Mouse (Mus musculus) cerebellum, postnatal 25 days (tissue): ENCODE measurements around the gene Pde4d.

Experiments used
- DNase-seq, 2 experiments: peaks; one replicate each; pipeline ENCODE4 v3.0.0; 2021; ENCODE audit warnings: mixed read lengths in 2 of 2

Pde4d gene

GRCm38 (mm10) chr13:109802201-109802600 lies 1352.5 kb downstream of the Pde4d start:
- DNase-seq = no peak

- DNase-seq = no peak
Observed at GRCm38 (mm10) chr13:109806193-109806966, 1356.6 kb downstream of the Pde4d start.

GRCm38 (mm10) chr13:109807036-109807435 lies 1357.3 kb downstream of the Pde4d start:
- no peak for DNase-seq

DNA sequence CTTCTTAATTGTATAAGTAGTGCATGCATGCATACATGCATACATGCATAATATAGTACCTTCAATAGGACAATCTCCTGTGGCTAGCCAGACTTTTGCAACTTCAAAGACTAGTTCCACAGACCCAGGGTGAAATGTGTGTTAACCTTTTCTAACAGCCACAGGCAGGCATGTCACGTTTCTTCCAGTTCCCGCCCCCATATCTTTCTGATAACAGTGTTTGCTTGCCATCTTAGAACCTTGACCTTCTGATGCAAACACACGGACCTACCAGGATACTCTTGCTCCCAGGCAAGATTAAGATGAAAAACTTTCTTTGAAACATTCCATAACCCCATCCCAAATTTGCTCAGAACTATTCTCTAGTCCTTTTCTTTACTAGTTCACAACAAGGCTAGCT lies 1357.7 kb downstream of the Pde4d start:
- no peak for DNase-seq

DNA sequence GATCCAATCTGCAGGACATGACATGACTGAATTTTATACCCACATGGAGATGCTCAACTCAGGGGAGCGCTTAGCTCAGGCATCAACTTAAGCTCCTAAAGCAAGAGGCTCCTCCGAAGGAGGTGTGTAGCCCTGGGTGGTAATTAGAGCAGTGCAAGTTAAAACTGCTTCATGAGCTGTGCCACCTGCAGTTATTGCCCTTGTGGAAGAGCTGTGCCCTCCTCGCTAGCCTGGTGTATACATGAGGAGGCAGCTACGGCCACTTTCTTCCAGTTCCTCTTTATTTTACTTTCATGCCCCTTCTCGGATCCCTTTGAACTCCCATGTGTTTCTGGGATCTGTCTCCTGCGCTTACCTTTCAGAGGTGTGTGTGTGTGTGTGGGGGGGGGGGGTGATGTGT lies 1358.3 kb downstream of the Pde4d start:
- DNase-seq = no peak

DNA sequence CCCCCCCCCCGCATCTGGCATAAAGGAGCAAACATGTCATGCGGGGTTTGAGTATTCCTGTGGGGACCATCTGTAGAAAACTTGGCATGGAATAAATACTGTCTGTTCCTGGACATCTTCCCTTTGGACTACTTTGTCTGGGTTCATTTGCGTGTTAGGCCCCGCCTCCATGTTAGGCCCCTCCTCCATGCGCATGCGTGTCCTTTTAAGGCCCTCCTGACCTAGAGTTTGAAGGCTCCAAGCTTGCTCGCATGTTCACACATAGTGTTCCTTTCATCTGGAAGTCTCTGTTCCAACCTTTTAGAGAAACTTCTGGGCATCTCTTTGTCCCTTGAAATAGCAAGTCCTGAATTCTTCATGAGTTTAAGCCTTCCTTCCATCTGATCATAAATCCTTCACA lies 1359.2 kb downstream of the Pde4d start:
- DNase-seq = no peak

DNA sequence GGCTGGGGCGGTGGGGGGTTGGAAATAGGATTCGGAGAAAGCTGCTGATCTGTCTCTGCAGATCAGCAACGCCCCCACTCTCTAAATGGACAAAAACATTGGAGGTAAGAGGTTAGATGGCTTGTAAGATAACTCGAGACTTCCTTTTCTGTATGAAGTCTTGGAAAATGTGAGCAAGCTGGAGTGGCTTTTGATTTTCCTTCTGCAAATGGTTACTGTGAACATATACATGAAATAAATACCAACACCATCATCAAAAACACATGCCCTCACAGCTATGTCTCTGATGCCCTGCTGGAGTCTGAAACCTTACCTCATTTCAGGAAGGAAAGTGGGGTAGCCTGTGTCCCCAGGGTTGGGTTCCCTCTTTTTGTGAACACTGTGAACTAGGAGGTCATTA lies 1359.9 kb downstream of the Pde4d start:
- no peak for DNase-seq

GRCm38 (mm10) chr13:109813924-109814323 lies 1364.2 kb downstream of the Pde4d start:
- no peak for DNase-seq

DNA sequence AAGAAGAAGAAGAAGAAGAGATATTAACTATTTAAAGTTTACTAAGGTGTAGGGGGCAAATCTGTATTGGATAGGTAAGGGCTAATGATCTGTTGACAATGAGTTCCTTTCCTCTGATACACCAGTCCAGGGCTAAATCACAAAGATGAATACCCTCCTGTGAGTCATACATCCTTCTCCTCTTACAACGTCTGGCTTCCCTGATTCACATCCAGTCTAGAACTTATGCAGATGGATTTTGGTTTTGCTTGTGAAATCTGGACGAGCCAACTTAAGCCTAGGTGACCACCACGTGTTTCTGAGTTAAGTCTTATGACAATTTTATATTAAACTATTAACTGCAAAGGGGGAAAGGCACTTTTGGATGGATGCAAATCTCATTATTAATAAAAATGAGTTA lies 1369.3 kb downstream of the Pde4d start:
- DNase-seq = no peak

DNA sequence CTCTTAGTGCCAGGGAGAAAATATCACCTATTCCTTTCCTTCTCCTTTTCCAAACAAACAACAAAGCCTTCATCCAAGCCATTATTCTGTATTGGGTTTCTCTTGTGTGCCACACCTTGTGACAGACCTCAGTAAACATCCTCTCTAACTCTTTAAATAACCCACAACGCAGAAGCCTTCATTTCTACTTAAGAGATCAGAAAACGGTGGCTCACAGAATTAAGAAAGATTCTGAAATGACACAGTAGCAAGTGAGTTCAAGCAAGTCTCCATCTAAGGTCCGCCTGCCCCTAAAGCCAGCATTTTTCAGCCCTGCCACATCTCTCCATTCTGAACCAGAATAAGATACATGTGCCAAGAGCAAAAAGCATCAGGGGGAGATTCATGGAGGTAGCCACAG lies 1370.4 kb downstream of the Pde4d start:
- DNase-seq = no peak

GRCm38 (mm10) chr13:109820866-109821265 lies 1371.1 kb downstream of the Pde4d start:
- DNase-seq = no peak

DNA sequence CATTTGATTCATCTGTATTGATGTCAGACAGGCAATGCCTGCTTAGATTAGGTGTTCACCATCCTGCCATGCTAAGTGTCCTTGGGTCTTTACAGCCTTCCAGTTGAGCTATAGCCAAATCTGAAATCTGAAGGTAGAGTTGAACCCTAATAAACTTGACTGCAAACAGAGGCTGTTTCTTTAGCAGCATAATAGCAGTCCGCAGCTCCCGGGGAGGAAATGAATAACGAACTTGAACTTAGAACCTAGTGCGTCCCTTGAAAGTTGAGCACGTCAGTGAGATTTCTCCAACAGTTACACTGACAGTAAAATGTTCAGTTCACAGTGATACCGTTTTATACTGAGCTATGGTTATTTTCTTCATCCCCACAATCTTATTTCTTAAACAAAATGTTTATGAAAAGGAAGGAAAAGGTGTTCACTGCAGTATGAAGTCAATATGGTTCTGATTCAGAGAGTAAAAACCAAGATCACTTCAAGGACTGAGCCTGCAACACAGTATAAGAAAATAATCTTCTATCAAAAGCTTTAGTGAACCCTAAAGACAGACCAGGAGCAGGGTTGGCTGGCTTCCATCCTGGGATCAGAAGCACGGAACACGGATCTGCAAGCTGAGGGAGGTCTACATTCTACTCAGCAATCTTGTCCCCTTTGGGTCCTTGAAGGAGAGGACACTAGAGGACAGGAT lies 1372.1 kb downstream of the Pde4d start:
- no peak for DNase-seq

DNA sequence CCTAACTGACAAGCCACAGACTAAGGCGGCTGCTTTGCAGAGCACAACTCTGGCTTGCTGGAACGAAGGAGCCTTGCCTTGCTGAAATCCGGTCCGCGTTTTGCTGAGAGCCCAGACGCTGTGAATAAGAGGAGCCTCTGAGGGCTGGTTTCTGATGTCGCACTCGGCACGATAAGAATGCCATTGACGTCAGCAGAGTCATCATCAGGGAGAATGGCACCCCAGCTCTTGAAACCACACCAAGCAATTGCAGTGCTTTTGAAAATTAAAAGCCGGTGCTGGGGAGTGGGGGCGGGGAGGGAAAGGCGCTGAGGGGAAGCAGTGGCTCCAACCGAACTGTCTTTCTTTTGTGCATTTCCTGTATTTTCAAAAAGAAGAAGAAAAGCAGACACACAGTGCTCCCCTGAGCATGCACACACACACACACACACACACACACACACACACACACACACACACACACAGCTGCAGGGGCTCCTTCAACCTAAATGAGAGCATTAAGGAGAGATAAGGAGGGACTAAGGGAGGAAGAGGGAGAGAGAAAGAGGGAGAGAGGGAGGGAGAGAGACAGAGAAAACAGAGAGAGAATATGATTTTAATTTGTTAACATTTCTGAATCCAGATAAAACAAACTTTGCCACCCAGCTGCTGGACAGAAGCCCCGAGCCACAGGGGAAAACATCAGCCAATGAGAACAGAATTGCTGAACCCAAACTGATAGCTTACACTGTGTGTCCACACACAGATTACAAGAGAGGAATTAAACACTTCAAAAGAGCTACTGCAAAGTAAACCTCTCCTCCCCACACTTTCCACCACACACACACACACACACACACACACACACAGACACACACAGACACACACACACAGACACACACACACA lies 1372.9 kb downstream of the Pde4d start:
- peak; percentile 93 to 95 for DNase-seq

GRCm38 (mm10) chr13:109823307-109824031 lies 1373.7 kb downstream of the Pde4d start:
- peak; percentile 59 to 64 for DNase-seq

GRCm38 (mm10) chr13:109825891-109826290 lies 1376.1 kb downstream of the Pde4d start:
- DNase-seq = no peak

- no peak for DNase-seq
Observed at GRCm38 (mm10) chr13:109827341-109827740, 1377.6 kb downstream of the Pde4d start.

- no peak for DNase-seq
Observed at GRCm38 (mm10) chr13:109827909-109828308, 1378.2 kb downstream of the Pde4d start.

- no peak for DNase-seq
Observed at GRCm38 (mm10) chr13:109829444-109829843, 1379.7 kb downstream of the Pde4d start.

DNA sequence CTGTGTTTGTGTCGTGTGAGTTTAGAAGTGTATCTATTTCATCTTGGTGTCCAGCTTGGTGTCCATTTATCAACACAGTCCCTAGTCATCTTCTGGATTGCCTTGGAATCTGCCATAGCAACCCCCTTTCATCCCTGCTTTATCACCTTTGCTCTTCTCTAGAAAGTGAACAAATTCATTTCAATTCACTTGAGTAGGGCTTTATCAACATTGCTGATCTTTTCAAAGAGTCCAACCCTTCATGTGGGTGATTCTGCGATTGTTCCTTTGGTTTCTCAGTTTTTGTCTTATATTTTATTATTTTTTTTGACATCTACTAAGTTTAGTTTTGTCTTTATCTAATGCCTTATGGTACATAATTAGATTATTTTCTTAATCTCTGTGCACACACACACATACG lies 1385.2 kb downstream of the Pde4d start:
- DNase-seq = no peak

- DNase-seq = peak in 1 of 2 experiments; percentile 19
Observed at GRCm38 (mm10) chr13:109837453-109837852, 1387.7 kb downstream of the Pde4d start.

DNA sequence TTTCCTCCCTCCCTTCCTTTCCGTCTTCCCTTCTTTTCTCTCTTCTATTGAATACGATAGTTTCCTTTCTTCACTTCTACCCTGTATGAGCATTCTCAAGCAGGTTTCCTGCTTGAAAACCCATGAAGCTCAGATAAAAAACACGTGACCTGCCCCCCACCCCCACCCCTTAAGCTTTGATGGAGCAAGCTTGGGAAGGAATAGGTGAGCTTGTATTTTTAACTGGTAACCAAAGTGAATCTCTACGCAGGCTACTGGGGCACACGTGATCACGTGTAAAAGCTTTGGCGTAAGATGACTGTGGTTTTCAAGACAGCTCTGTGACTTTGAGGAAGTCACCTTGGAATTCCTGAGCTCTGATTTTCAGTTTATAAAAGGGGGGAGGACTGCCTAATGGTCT lies 1388.2 kb downstream of the Pde4d start:
- DNase-seq = no peak

- no peak for DNase-seq
Observed at GRCm38 (mm10) chr13:109840251-109840650, 1390.5 kb downstream of the Pde4d start.
